Mouse (Mus musculus) limb, embryonic 11.5 days (tissue): ENCODE data around the gene Mcm5. TPM values are rescaled to one million over a fixed set of nuclear protein-coding genes. Genes with fewer than 3 reads are reported as not detected.

Experiments used
- ATAC-seq: fragments of 200-750 bp; cut with Nextera tagmentation; 2 replicates; pipeline ENCODE4 v1.8.0; 2017; ENCODE audit warnings: low read depth; ENCODE audit not compliant: insufficient number of reproducible peaks, low FRiP score, low TSS enrichment
- DNase-seq: peaks from one replicate; pipeline ENCODE4 v3.0.0-alpha.2; 2015; ENCODE audit warnings: low spot score
- H3K27ac ChIP-seq: fragments of 300-500 bp; sonication (generic); replicated peaks from 2 replicates; pipeline ENCODE4 v1.5.1; 2014; ENCODE audit warnings: low read depth, mild to moderate bottlenecking, low read length
- H3K27me3 ChIP-seq: fragments of 300-500 bp; sonication (generic); 2 replicates; pipeline ENCODE4 v1.6.1; 2014; ENCODE audit warnings: mild to moderate bottlenecking, low read length, mixed read lengths; ENCODE audit not compliant: control insufficient read depth, insufficient read depth
- H3K36me3 ChIP-seq: fragments of 300-500 bp; sonication (generic); 2 replicates; pipeline ENCODE4 v1.6.1; 2014; ENCODE audit warnings: mild to moderate bottlenecking, low read length, moderate library complexity, mixed read lengths; ENCODE audit not compliant: control insufficient read depth, insufficient read depth
- H3K4me1 ChIP-seq: fragments of 300-500 bp; sonication (generic); 2 replicates; pipeline ENCODE4 v1.6.1; 2014; ENCODE audit warnings: low read length, mixed read lengths; ENCODE audit not compliant: control insufficient read depth, insufficient read depth
- H3K4me2 ChIP-seq: fragments of 300-500 bp; sonication (generic); 2 replicates; pipeline ENCODE4 v1.6.1; 2014; ENCODE audit warnings: low read depth, mild to moderate bottlenecking, moderate library complexity; ENCODE audit not compliant: severe bottlenecking
- H3K4me3 ChIP-seq: fragments of 300-500 bp; sonication (generic); 2 replicates; pipeline ENCODE4 v1.5.1; 2014; ENCODE audit warnings: low read depth, low read length
- H3K9ac ChIP-seq: fragments of 300-500 bp; sonication (generic); 2 replicates; pipeline ENCODE4 v1.6.1; 2014; ENCODE audit warnings: mild to moderate bottlenecking, low read length
- H3K9me3 ChIP-seq: fragments of 300-500 bp; sonication (generic); 2 replicates; pipeline ENCODE4 v1.6.1; 2016; ENCODE audit warnings: low read length; ENCODE audit not compliant: control insufficient read depth
- WGBS: fragments of 180-500 bp; shearing (Covaris S2); extraction: QIAGEN DNeasy Blood & Tissue Kit; methylation state at CpG from one replicate; pipeline ENCODE4 v1.1.7; 2014; 5-methylcytosine and 5-hydroxymethylcytosine counted together
- polyA plus RNA-seq: library from polyadenylated mRNA; unstranded; fragments of >200 nt; fragmentation: Nextera tagmentation; extraction: Ambion mirVana; gene quantifications from 2 replicates; pipeline ENCODE4 v1.2.1, GENCODE M21; 2014

Gene Mcm5
- polyA plus RNA-seq, 1 experiment from 2014 or later: 279 TPM

GRCm38 (mm10) chr8:75110093-75110492, 724 bp downstream of the Mcm5 start:
- Histone ChIP-seq H3K36me3 (peaks cover 23% of the 10 kb centered on the region), H3K9me3 (no peaks in the 10 kb centered on the region), H3K9ac (peak overlapping the region; percentile 93), H3K27ac (no peak overlapping the region), H3K27me3 (no peaks in the 10 kb centered on the region), H3K4me2 (peak overlapping the region; percentile 94), H3K4me1 (peaks cover 4% of the 10 kb centered on the region; the same call in 1 of the 2 replicates), H3K4me3 (peak overlapping the region; percentile 93)
- 18% methylated on average over 13 of the region's 13 CpGs for WGBS
- peak; percentile 27 for DNase-seq
- no peak for ATAC-seq

DNA sequence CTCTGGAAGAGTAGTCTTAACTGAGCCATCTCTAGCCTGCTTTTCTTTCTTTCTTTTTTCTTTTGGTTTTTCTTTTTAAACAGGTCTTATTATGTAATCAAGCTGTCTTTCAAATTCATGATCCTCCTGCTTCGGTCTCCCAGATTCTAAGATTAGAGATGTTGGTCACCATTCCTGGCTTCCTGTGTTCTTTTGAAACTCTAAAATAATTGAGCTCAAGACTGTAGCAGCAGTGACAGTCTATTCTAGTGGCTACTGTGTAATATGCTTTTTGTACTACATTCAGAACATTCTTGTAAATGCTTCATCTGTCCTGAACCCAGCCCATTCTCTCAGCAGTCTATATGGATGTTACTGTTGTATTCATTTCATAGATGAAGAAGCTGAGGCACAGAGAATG, 9.1 kb downstream of the Mcm5 start:
- DNase-seq (no peak), ATAC-seq (no peak)
- Histone ChIP-seq H3K9ac (no peak overlapping the region), H3K36me3 (peaks cover 56% of the 10 kb centered on the region), H3K4me2 (no peak overlapping the region), H3K4me1 (no peaks in the 10 kb centered on the region), H3K27me3 (no peaks in the 10 kb centered on the region), H3K4me3 (no peak overlapping the region), H3K9me3 (no peaks in the 10 kb centered on the region), H3K27ac (no peak overlapping the region)
- WGBS: 95% methylated on average over 1 of the region's 1 CpGs

DNA sequence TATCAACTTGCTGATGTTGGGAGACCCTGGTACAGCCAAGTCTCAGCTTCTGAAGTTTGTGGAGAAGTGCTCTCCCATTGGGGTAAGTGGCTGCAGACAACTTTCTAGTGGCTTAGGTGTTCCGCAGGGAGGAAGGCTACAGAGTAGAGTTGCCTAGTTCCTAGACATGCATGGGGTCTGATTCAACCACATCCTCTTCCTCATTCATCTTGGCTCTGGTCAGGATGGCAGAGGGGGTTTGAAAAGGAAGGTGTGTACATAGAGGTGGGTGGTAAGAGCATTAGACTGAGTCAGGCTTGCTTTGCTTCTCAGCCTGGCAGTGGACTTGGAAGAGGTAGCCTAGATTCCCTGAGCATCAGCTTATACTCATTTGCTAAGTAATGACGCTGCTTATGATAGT, 9.9 kb downstream of the Mcm5 start:
- no peaks in the 10 kb centered on the region for H3K4me1 ChIP-seq
- no peak overlapping the region for H3K4me2 ChIP-seq
- peaks cover 52% of the 10 kb centered on the region for H3K36me3 ChIP-seq
- H3K4me3 ChIP-seq: no peak overlapping the region
- H3K27ac ChIP-seq: no peak overlapping the region
- H3K9ac ChIP-seq: no peak overlapping the region
- no peaks in the 10 kb centered on the region for H3K27me3 ChIP-seq
- WGBS: 96% methylated on average over 2 of the region's 2 CpGs
- no peaks in the 10 kb centered on the region for H3K9me3 ChIP-seq
- DNase-seq: no peak
- ATAC-seq: no peak

GRCm38 (mm10) chr8:75119747-75120146, 10.4 kb downstream of the Mcm5 start:
- no peaks in the 10 kb centered on the region for H3K9me3 ChIP-seq
- 92% methylated on average over 2 of the region's 2 CpGs for WGBS
- H3K27ac ChIP-seq: no peak overlapping the region
- H3K27me3 ChIP-seq: no peaks in the 10 kb centered on the region
- no peak overlapping the region for H3K9ac ChIP-seq
- ATAC-seq: no peak
- DNase-seq: no peak
- no peak overlapping the region for H3K4me2 ChIP-seq
- peaks cover 55% of the 10 kb centered on the region for H3K36me3 ChIP-seq
- H3K4me3 ChIP-seq: no peak overlapping the region
- H3K4me1 ChIP-seq: no peaks in the 10 kb centered on the region

DNA sequence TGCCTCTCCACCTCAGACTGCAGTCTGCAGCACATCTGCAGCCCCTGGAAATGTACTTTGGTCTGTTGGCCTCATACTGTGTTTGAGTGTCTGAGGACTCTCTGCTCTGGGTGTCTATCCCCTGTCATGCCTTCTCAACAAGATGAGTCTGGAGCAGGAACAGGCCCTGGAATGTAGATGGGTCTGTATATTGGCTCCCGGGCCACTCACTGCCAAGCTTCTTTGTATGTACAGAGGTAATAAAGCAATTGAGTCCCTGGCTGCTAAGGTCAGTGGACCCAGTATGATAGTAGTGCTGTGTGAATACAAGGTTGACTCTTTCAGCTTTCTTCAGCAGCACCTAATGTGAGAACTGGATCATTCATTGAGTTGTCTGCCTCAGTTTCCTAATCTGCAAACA, 18.0 kb downstream of the Mcm5 start:
- 71% methylated on average over 1 of the region's 1 CpGs for WGBS
- no peak for DNase-seq

DNA sequence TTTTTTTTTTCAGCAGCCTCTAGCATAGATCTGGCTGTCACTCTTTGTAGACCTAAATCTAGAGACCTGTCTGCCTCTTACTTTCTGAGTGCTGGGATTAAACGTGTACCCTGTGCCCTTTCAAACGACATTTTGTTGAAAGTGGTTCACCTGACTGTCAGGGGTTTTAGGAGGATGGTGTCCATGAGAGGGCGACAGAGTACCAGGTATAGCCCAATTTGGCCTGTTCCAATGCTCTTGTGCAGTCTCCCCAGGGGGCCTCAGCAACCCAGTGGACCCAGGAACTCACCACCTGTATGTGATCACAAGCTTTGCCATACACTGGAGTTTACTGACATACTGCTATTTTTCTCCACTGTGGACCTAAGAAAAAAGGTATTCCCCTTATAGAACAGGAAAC, 23.1 kb downstream of the Mcm5 start:
- no peaks in the 10 kb centered on the region for H3K9me3 ChIP-seq
- H3K36me3 ChIP-seq: peaks cover 2% of the 10 kb centered on the region; the same call in 1 of the 2 replicates
- ATAC-seq (no peak), DNase-seq (peak; percentile 50)
- 12% methylated on average over 3 of the region's 3 CpGs for WGBS
- H3K4me1 ChIP-seq: no peaks in the 10 kb centered on the region
- H3K27me3 ChIP-seq: no peaks in the 10 kb centered on the region
- no peak overlapping the region for H3K4me3 ChIP-seq
- H3K9ac ChIP-seq: no peak overlapping the region
- H3K27ac ChIP-seq: no peak overlapping the region
- no peak overlapping the region for H3K4me2 ChIP-seq

More for the DNA sequence above, 18.0 kb downstream of the Mcm5 start:
- no peaks in the 10 kb centered on the region for H3K9me3 ChIP-seq
- H3K4me2 ChIP-seq: no peak overlapping the region
- H3K4me1 ChIP-seq: no peaks in the 10 kb centered on the region
- H3K4me3 ChIP-seq: no peak overlapping the region
- no peak overlapping the region for H3K9ac ChIP-seq
- no peak overlapping the region for H3K27ac ChIP-seq
- H3K36me3 ChIP-seq: peaks cover 36% of the 10 kb centered on the region
- H3K27me3 ChIP-seq: no peaks in the 10 kb centered on the region
- no peak for ATAC-seq

GRCm38 (mm10) chr8:75133399-75133798, 24.0 kb downstream of the Mcm5 start:
- Histone ChIP-seq H3K27me3 (no peaks in the 10 kb centered on the region), H3K4me1 (no peaks in the 10 kb centered on the region), H3K4me3 (no peak overlapping the region), H3K4me2 (no peak overlapping the region), H3K27ac (no peak overlapping the region), H3K9ac (no peak overlapping the region), H3K36me3 (peaks cover 1% of the 10 kb centered on the region; the same call in 1 of the 2 replicates), H3K9me3 (no peaks in the 10 kb centered on the region)
- ATAC-seq: no peak
- no peak for DNase-seq
- 84% methylated on average over 2 of the region's 2 CpGs for WGBS

DNA sequence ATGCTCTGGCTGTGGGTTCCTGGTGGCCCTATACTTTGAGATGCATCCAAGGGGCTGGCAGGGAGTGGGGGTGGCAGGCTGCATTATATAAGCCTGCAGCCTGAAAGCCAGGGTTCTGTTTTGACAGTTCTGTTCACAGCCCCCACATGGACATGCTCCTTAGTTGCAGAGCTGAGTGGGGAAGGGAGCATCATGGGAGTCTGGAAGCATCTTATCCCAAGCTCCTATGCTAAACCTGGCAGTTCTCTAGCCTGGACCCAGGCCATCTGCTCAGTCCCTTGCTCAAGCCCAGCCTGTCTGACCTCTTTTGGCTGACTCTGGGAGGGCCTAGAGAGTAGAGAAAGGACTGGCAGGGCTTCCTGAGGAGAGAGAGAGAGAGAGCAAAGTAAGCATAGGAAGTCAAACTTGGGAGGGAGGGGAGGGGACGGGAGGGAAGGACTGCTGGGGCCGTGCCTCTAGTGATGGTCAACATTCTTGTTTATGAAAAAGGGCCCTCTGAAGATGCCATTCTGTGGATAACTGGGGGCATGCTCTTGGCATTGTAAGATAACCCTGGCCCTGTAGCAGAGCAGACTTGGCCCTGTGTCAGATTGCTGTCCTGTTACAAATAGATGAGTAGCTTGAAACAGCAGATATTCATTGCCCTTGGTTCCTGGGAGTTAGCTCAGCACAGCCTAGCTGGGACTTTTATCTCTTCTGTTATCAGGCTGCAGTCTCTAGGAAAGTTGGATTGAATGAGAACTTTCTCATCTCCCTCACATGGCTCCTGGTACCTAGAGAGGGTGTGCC, 25.4 kb downstream of the Mcm5 start:
- DNase-seq: no peak
- Histone ChIP-seq H3K9me3 (no peaks in the 10 kb centered on the region), H3K36me3 (no peaks in the 10 kb centered on the region; the same call in 1 of the 2 replicates), H3K27me3 (no peaks in the 10 kb centered on the region), H3K4me2 (no peak overlapping the region), H3K4me1 (no peaks in the 10 kb centered on the region), H3K27ac (no peak overlapping the region), H3K9ac (no peak overlapping the region), H3K4me3 (no peak overlapping the region)
- no peak for ATAC-seq
- WGBS: 68% methylated on average over 2 of the region's 2 CpGs
